Mouse (Mus musculus) v-Abl transformed pro-B cells (cell line): ENCODE results near the gene Slbp.

Source experiments
- in situ Hi-C, 2 experiments: fragments of 400-800 bp; cut with MboI; formaldehyde crosslinking; loops; one replicate each; pipeline ENCODE4 v1.15.1; 2025; ENCODE audit not compliant: unreplicated experiment in 2 of 2

Slbp gene

GRCm38 (mm10) chr5:33681611-33682388, 29.4 kb upstream of the Slbp start:
- in situ Hi-C loops: loop anchor here in 1 of 2 experiments (5.0 kb wide), 1 partner anchor 281 kb away; no protein-coding TSS in a partner anchor

GRCm38 (mm10) chr5:33681044-33681443, 28.7 kb upstream of the Slbp start:
- in situ Hi-C loops: loop anchor here in 1 of 2 experiments (5.0 kb wide), 1 partner anchor 281 kb away; no protein-coding TSS in a partner anchor

GRCm38 (mm10) chr5:33678244-33678643, 25.9 kb upstream of the Slbp start:
- in situ Hi-C loops: loop anchor here (5.0 kb wide), 3 partner anchors 59 to 284 kb away; no protein-coding TSS in a partner anchor

GRCm38 (mm10) chr5:33675964-33676363, 23.6 kb upstream of the Slbp start:
- in situ Hi-C loops: loop anchor here (5.0 kb wide), 3 partner anchors 61 to 286 kb away; no protein-coding TSS in a partner anchor

- in situ Hi-C loops: loop anchor here in 1 of 2 experiments (5.0 kb wide), 1 partner anchor 37 kb away; no protein-coding TSS in a partner anchor
Measured at GRCm38 (mm10) chr5:33674439-33674838, 22.1 kb upstream of the Slbp start.

- in situ Hi-C loops: loop anchor here in 1 of 2 experiments (5.0 kb wide), 1 partner anchor 34 kb away; no protein-coding TSS in a partner anchor
Measured at GRCm38 (mm10) chr5:33671659-33672058, 19.3 kb upstream of the Slbp start.

GRCm38 (mm10) chr5:33668223-33668622, 15.8 kb upstream of the Slbp start:
- in situ Hi-C loops: no loop called here

GRCm38 (mm10) chr5:33658664-33659050, 6.3 kb upstream of the Slbp start:
- in situ Hi-C loops: no loop called here

GRCm38 (mm10) chr5:33657787-33658663, 5.7 kb upstream of the Slbp start, which contains the start of the genes Tacc3 and Tmem129:
Tacc3 (plus strand) TSS chr5:33658128.
Tmem129 (minus strand) TSS chr5:33658416.
- in situ Hi-C loops: no loop called here

GRCm38 (mm10) chr5:33657251-33657786, 4.9 kb upstream of the Slbp start:
- in situ Hi-C loops: no loop called here

GRCm38 (mm10) chr5:33656739-33657138, 4.4 kb upstream of the Slbp start:
- in situ Hi-C loops: no loop called here

GRCm38 (mm10) chr5:33655251-33655840, 3.0 kb upstream of the Slbp start:
- in situ Hi-C loops: no loop called here

GRCm38 (mm10) chr5:33654424-33654823, 2.0 kb upstream of the Slbp start:
- in situ Hi-C loops: no loop called here

- in situ Hi-C loops: no loop called here
Measured at GRCm38 (mm10) chr5:33652783-33653173, 404 bp upstream of the Slbp start.

GRCm38 (mm10) chr5:33651541-33651920, 843 bp downstream of the Slbp start:
- in situ Hi-C loops: no loop called here

- in situ Hi-C loops: no loop called here
Measured at GRCm38 (mm10) chr5:33651017-33651416, 1.4 kb downstream of the Slbp start.

- in situ Hi-C loops: no loop called here
Measured at GRCm38 (mm10) chr5:33640652-33641051, 11.7 kb downstream of the Slbp start.

- in situ Hi-C loops: loop anchor here in 1 of 2 experiments (5.0 kb wide), 1 partner anchor 33 kb away; no protein-coding TSS in a partner anchor
Measured at GRCm38 (mm10) chr5:33638826-33639225, 13.5 kb downstream of the Slbp start.

GRCm38 (mm10) chr5:33637606-33638350, 14.6 kb downstream of the Slbp start:
- in situ Hi-C loops: loop anchor here in 1 of 2 experiments (5.0 kb wide), 1 partner anchor 35 kb away; no protein-coding TSS in a partner anchor
